ENCODE assay signal across 10 mouse cellular contexts in genomic region chr8:9770999-9771605, GRCm38 (mm10). TPM values are rescaled to one million over a fixed set of nuclear protein-coding genes. Genes with fewer than 3 reads are reported as not detected.
A peak's percentile ranks its signal among the peaks of the same experiment; 100 is the strongest.
DNase-seq lines count a peak whose midpoint lies in the region; ATAC-seq lines count a peak whose summit lies in the region.
"Had no signal": no experiment of that assay in that cellular context is flagged by ENCODE, and none has a peak within 500 bp of the region (broad histone marks: within the 10 kb centered on the region; RNA-seq: fewer than 3 reads in every experiment).

Gene Fam155a (minus strand): TSS chr8:9771161.

- peaks cover 19% of the 10 kb centered on the region for H3K4me1 ChIP-seq in kidney, embryonic 16.5 days (ENCODE audit: insufficient read depth, low read length)
- peaks cover 36% of the 10 kb centered on the region for H3K4me1 ChIP-seq in neural tube, embryonic 13.5 days (replicated peaks)

- peak within 1 kb of the TSS; percentile 57 for H3K4me3 ChIP-seq in kidney, embryonic 16.5 days (ENCODE audit: low read length)
- H3K4me3 ChIP-seq in neural tube, embryonic 13.5 days = peak within 1 kb of the TSS; percentile 76

- H3K9me3 ChIP-seq in kidney, embryonic 16.5 days (ENCODE audit: low read length) = no peaks in the 10 kb centered on the region
- H3K9me3 ChIP-seq in neural tube, embryonic 13.5 days = no peaks in the 10 kb centered on the region

- no peak for DNase-seq in kidney, adult 8-10 months
- DNase-seq in cerebellum, postnatal 36 days = peak; percentile 51 to 54
- peak; percentile 17 to 18 for DNase-seq in frontal cortex, postnatal 25 days (ENCODE audit: low spot score in 2 of 2)
- DNase-seq in left cerebral cortex, postnatal 10 days (ENCODE audit: extremely low spot score in 1 of 2, low spot score in 2 of 2) = peak; percentile 34 to 65
- DNase-seq in urinary bladder, postnatal 10 days (ENCODE audit: low spot score) = no peak
- DNase-seq in gastrocnemius, postnatal 25 days = no peak

- H3K36me3 ChIP-seq in kidney, embryonic 16.5 days (ENCODE audit: insufficient read depth, low read length) = no peaks in the 10 kb centered on the region
- H3K36me3 ChIP-seq in neural tube, embryonic 13.5 days = no peaks in the 10 kb centered on the region

- 1% methylated on average over 22 of the region's 29 CpGs for WGBS in kidney, embryonic 16.5 days
- 0% methylated on average over 23 of the region's 29 CpGs for WGBS in neural tube, embryonic 13.5 days

- H3K27ac ChIP-seq in kidney, embryonic 16.5 days (ENCODE audit: low read length) = no peak within 1 kb of the TSS
- H3K27ac ChIP-seq in neural tube, embryonic 13.5 days (replicated peaks) = peak within 1 kb of the TSS; percentile 91

- H3K27me3 ChIP-seq in kidney, embryonic 16.5 days (ENCODE audit: insufficient read depth, low read length) = peaks cover 49% of the 10 kb centered on the region
- peaks cover 21% of the 10 kb centered on the region for H3K27me3 ChIP-seq in neural tube, embryonic 13.5 days

- ATAC-seq in kidney, embryonic 16.5 days (ENCODE audit: low FRiP score, low TSS enrichment) = peak; percentile 44; the same call in 1 of the 2 replicates
- peak; percentile 82 for ATAC-seq in neural tube, embryonic 13.5 days (ENCODE audit: low read depth)
- ATAC-seq: Patski had no signal

- no peak within 1 kb of the TSS for H3K9ac ChIP-seq in kidney, embryonic 16.5 days (replicated peaks; ENCODE audit: low read length)
- peak within 1 kb of the TSS; percentile 91 for H3K9ac ChIP-seq in neural tube, embryonic 13.5 days

- intact Hi-C loops in left cerebral cortex, postnatal 10 days (cut with DNase I) = loop anchor here (5.0 to 10.0 kb wide), 3 partner anchors 164 to 534 kb away; no protein-coding TSS in a partner anchor

- H3K4me2 ChIP-seq in kidney, embryonic 16.5 days (replicated peaks; ENCODE audit: low read depth, low read length) = peak within 1 kb of the TSS; percentile 95
- peak within 1 kb of the TSS; percentile 87 for H3K4me2 ChIP-seq in neural tube, embryonic 13.5 days

RNA-seq across cellular contexts. Expression of gene Fam155a, which starts in this region (rescaled TPM):
- 0.27 and 0.67 TPM in 2 replicates for polyA plus RNA-seq in kidney, embryonic 16.5 days (2015; fragmentation: Nextera tagmentation; extraction: Ambion mirVana)
- 100 to 1,000 TPM in 1 of 2 experiments, 10 to 100 TPM in 1; 91.8 to 105 TPM for total RNA-seq in left cerebral cortex, postnatal 10 days (2021)
- polyA plus RNA-seq in neural tube, embryonic 13.5 days (2015; fragmentation: Nextera tagmentation; extraction: Ambion mirVana) = 18.4 and 19.7 TPM in 2 replicates
- total RNA-seq in gastrocnemius, postnatal 25 days (2021) = under 1 TPM in 1 of 2 experiments, not detected in 1; 0.08 TPM
- total RNA-seq: hematopoietic stem cell, adult 5-6 weeks had no signal
- polyA plus RNA-seq: Patski had no signal

Comparison
In these comparisons a context has a peak if more than half of its experiments do, and no peak if none do; other contexts are left out.
1. RNA of gene Fam155a (total RNA-seq): 91.8 to 105 TPM in left cerebral cortex, postnatal 10 days; 0.08 TPM in gastrocnemius, postnatal 25 days; every median in the first group is over 10 times any median in the second.
2. RNA of gene Fam155a (polyA plus RNA-seq): 18.4 to 19.7 TPM in neural tube, embryonic 13.5 days; 0.27 to 0.67 TPM in kidney, embryonic 16.5 days; every median in the first group is over 10 times any median in the second.
3. Peak in ATAC-seq, H3K4me3 ChIP-seq and H3K4me2 ChIP-seq in kidney, embryonic 16.5 days; RNA of the gene not detected or under 1 TPM.
4. DNase-seq: peak in cerebellum, postnatal 36 days (2 of 2), frontal cortex, postnatal 25 days (2 of 2) and left cerebral cortex, postnatal 10 days (2 of 2); none in kidney, adult 8-10 months (0 of 2), urinary bladder, postnatal 10 days (single experiment) and gastrocnemius, postnatal 25 days (single experiment).